ENCODE assay signal across 13 mouse cellular contexts in the genomic region with DNA sequence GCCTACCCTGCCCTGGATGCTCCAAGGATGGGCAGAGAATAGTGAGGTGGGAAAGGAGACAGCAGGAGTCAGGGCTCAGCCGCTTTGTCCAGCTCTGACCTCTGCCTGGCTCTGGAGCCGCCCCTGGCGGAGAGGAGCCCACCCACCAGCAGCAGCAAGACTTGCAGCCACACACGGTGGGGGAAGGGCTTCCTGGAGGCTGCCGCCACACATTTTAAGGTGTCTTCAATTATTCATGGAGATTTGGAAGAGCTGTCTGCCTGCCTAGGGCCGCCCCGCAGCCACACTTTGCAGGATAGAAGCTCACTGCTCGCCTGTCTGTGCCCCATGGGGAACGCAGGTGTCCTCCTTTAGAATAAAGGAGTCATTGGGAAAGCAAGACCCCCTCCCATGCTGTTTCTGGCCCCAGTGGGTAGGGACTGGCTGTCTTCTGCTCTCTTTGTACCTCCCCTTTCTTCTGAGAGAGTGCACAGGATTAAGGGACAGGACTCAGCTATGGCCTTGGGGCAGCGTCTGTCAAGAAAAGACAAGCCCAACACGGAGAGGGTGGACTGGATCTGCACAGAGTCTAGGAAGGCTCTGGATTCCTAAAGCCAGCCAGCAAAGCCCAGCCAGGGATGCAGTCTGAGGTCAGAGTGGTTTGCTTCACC.
DNase-seq lines count a peak whose midpoint lies in the region; ATAC-seq and TF ChIP-seq lines count a peak whose summit lies in the region.
"Had no signal": no experiment of that assay in that cellular context is flagged by ENCODE, and none has a peak within 500 bp of the region (broad histone marks: within the 10 kb centered on the region; RNA-seq: fewer than 3 reads in every experiment).

No protein-coding gene starts in this region.

- no peak for TF ChIP-seq CTCF in heart, adult 2 months (IDR thresholded peaks at IDR 0.05)

- peaks cover 6% of the 10 kb centered on the region; the same call in 1 of the 2 replicates for H3K27me3 ChIP-seq in kidney, embryonic 15.5 days
- H3K27me3 ChIP-seq in kidney, embryonic 14.5 days (ENCODE audit: control insufficient read depth, insufficient read depth, low read length) = no peaks in the 10 kb centered on the region
- no peaks in the 10 kb centered on the region for H3K27me3 ChIP-seq in forebrain, embryonic 16.5 days (replicated peaks; ENCODE audit: control insufficient read depth, insufficient read depth, low read length)
- no peaks in the 10 kb centered on the region for H3K27me3 ChIP-seq in midbrain, embryonic 11.5 days (ENCODE audit: control insufficient read depth, insufficient read depth, low read length)
- H3K27me3 ChIP-seq in heart, adult 2 months (ENCODE audit: control insufficient read depth, insufficient read depth, low read length) = no peaks in the 10 kb centered on the region

- DNase-seq in midbrain, embryonic 11.5 days (ENCODE audit: low spot score, missing footprints) = peak; percentile 91
- DNase-seq in skeletal muscle tissue, adult 2 months (ENCODE audit: low read depth, low spot score) = peak; percentile 11
- no peak for DNase-seq in lung, adult 18-20 months
- no peak for DNase-seq in lung, postnatal 10 days
- DNase-seq in heart, adult 2 months = no peak
- DNase-seq: B cell, adult 2 months; heart, adult 18-20 months; layer of hippocampus, adult 9-11 months had no signal

- peaks cover 41% of the 10 kb centered on the region for H3K4me1 ChIP-seq in kidney, embryonic 15.5 days
- peaks cover 18% of the 10 kb centered on the region for H3K4me1 ChIP-seq in kidney, embryonic 14.5 days (ENCODE audit: control insufficient read depth, insufficient read depth, low read length)
- peaks cover 12% of the 10 kb centered on the region for H3K4me1 ChIP-seq in forebrain, embryonic 16.5 days (replicated peaks; ENCODE audit: control insufficient read depth, insufficient read depth, low read length)
- peaks cover 27% of the 10 kb centered on the region for H3K4me1 ChIP-seq in midbrain, embryonic 11.5 days (ENCODE audit: control insufficient read depth, insufficient read depth, low read length)
- H3K4me1 ChIP-seq in heart, adult 2 months (ENCODE audit: control insufficient read depth, insufficient read depth, low read length) = peaks cover 2% of the 10 kb centered on the region

- 0 out of 2 replicates have a peak overlapping the region, but pooled peaks have one; percentile 4 for H3K4me2 ChIP-seq in kidney, embryonic 15.5 days
- no peak overlapping the region for H3K4me2 ChIP-seq in kidney, embryonic 14.5 days (replicated peaks; ENCODE audit: low read depth, low read length)
- no peak overlapping the region for H3K4me2 ChIP-seq in forebrain, embryonic 16.5 days (ENCODE audit: low read length)
- H3K4me2 ChIP-seq in midbrain, embryonic 11.5 days = peak overlapping the region; percentile 24; the same call in 1 of the 2 replicates
- H3K4me2 ChIP-seq: limb, embryonic 15.5 days had no signal

- no peaks in the 10 kb centered on the region for H3K9me3 ChIP-seq in kidney, embryonic 15.5 days (replicated peaks)
- H3K9me3 ChIP-seq in kidney, embryonic 14.5 days (ENCODE audit: control insufficient read depth, low read length) = no peaks in the 10 kb centered on the region
- H3K9me3 ChIP-seq in forebrain, embryonic 16.5 days (ENCODE audit: control insufficient read depth, low read length) = no peaks in the 10 kb centered on the region
- no peaks in the 10 kb centered on the region for H3K9me3 ChIP-seq in midbrain, embryonic 11.5 days (ENCODE audit: control insufficient read depth, low read length)
- H3K9me3 ChIP-seq: limb, embryonic 15.5 days had no signal

- WGBS in kidney, embryonic 15.5 days = 14% methylated on average over 11 of the region's 11 CpGs
- 10% methylated on average over 11 of the region's 11 CpGs for WGBS in kidney, embryonic 14.5 days
- 2% methylated on average over 11 of the region's 11 CpGs for WGBS in forebrain, embryonic 16.5 days
- WGBS in midbrain, embryonic 11.5 days = 1% methylated on average over 11 of the region's 11 CpGs
- WGBS in heart, adult 2 months = 35% methylated on average over 11 of the region's 11 CpGs

- H3K36me3 ChIP-seq in kidney, embryonic 15.5 days = no peaks in the 10 kb centered on the region
- H3K36me3 ChIP-seq in kidney, embryonic 14.5 days (ENCODE audit: control insufficient read depth, insufficient read depth, low read length) = no peaks in the 10 kb centered on the region
- no peaks in the 10 kb centered on the region for H3K36me3 ChIP-seq in forebrain, embryonic 16.5 days (ENCODE audit: control insufficient read depth, insufficient read depth)
- H3K36me3 ChIP-seq in midbrain, embryonic 11.5 days (ENCODE audit: control insufficient read depth, insufficient read depth, low read length) = no peaks in the 10 kb centered on the region
- no peaks in the 10 kb centered on the region for H3K36me3 ChIP-seq in heart, adult 2 months (ENCODE audit: control insufficient read depth, insufficient read depth, low read length)
- H3K36me3 ChIP-seq: limb, embryonic 15.5 days had no signal

- intact Hi-C loops in heart, adult 2 months (cut with DNase I) = no loop called here

- no peak for TF ChIP-seq POLR2A in heart, adult 2 months (IDR thresholded peaks at IDR 0.05; ENCODE audit: insufficient read depth, low read depth, low read length)

- TF ChIP-seq EP300 in heart, adult 2 months (IDR thresholded peaks at IDR 0.05; ENCODE audit: insufficient read depth, low read depth, low read length) = no peak

- no peak overlapping the region for H3K4me3 ChIP-seq in kidney, embryonic 15.5 days (replicated peaks)
- no peak overlapping the region for H3K4me3 ChIP-seq in kidney, embryonic 14.5 days (ENCODE audit: low read length)
- no peak overlapping the region for H3K4me3 ChIP-seq in forebrain, embryonic 16.5 days (replicated peaks; ENCODE audit: low read length)
- no peak overlapping the region for H3K4me3 ChIP-seq in midbrain, embryonic 11.5 days (ENCODE audit: low read depth, low read length)
- no peak overlapping the region for H3K4me3 ChIP-seq in heart, adult 2 months
- H3K4me3 ChIP-seq: limb, embryonic 15.5 days had no signal

- no peak overlapping the region for H3K9ac ChIP-seq in kidney, embryonic 15.5 days
- H3K9ac ChIP-seq in kidney, embryonic 14.5 days (ENCODE audit: low read depth, low read length) = no peak overlapping the region
- H3K9ac ChIP-seq in forebrain, embryonic 16.5 days (replicated peaks; ENCODE audit: low read depth, low read length) = no peak overlapping the region
- peak overlapping the region; percentile 17; the same call in 1 of the 2 replicates for H3K9ac ChIP-seq in midbrain, embryonic 11.5 days (ENCODE audit: low read length)
- H3K9ac ChIP-seq in heart, adult 2 months (ENCODE audit: low read depth, low read length) = no peak overlapping the region
- H3K9ac ChIP-seq: limb, embryonic 15.5 days had no signal

- ATAC-seq in kidney, embryonic 15.5 days (replicated peaks; ENCODE audit: low FRiP score) = no peak
- no peak for ATAC-seq in kidney, embryonic 14.5 days (ENCODE audit: low FRiP score, low TSS enrichment)
- ATAC-seq in forebrain, embryonic 16.5 days = peak; percentile 43; the same call in 1 of the 2 replicates
- ATAC-seq in midbrain, embryonic 11.5 days (ENCODE audit: low FRiP score) = peak; percentile 76
- ATAC-seq: intestine, embryonic 16.5 days had no signal

- H3K27ac ChIP-seq in kidney, embryonic 15.5 days = no peak overlapping the region
- H3K27ac ChIP-seq in kidney, embryonic 14.5 days (ENCODE audit: low read depth, low read length) = no peak overlapping the region
- H3K27ac ChIP-seq in forebrain, embryonic 16.5 days (ENCODE audit: low read length) = no peak overlapping the region
- H3K27ac ChIP-seq in midbrain, embryonic 11.5 days (ENCODE audit: low read depth, low read length) = peak overlapping the region; percentile 70
- no peak overlapping the region for H3K27ac ChIP-seq in heart, adult 2 months
- H3K27ac ChIP-seq: limb, embryonic 15.5 days had no signal

- no peaks in the 10 kb centered on the region for H3K79me2 ChIP-seq in heart, adult 2 months (replicated peaks; ENCODE audit: control insufficient read depth, insufficient read depth, low read length)

Comparison
In these comparisons a context has a peak if more than half of its experiments do, and no peak if none do; other contexts are left out.
1. H3K4me2 ChIP-seq: peak in kidney, embryonic 15.5 days (single experiment) and midbrain, embryonic 11.5 days (single experiment); none in kidney, embryonic 14.5 days (single experiment) and forebrain, embryonic 16.5 days (single experiment).
2. ATAC-seq: peak in forebrain, embryonic 16.5 days (single experiment) and midbrain, embryonic 11.5 days (single experiment); none in kidney, embryonic 15.5 days (single experiment) and kidney, embryonic 14.5 days (single experiment).
3. DNase-seq: peak in midbrain, embryonic 11.5 days (single experiment) and skeletal muscle tissue, adult 2 months (single experiment); none in lung, adult 18-20 months (0 of 2), lung, postnatal 10 days (single experiment) and heart, adult 2 months (0 of 2).